Mouse (Mus musculus): ENCODE measurements around the gene Rnf225.

Gene Rnf225

GRCm38 (mm10) chr7:12965678-12966091 lies 38.5 kb downstream of the Rnf225 start, which contains the start of gene Zfp324:
Gene Zfp324, plus strand, starts transcription at chr7:12965838.
- peak within 1 kb of the TSS; percentile 92 for H3K4me3 ChIP-seq (replicated peaks; ENCODE audit: low read length)

GRCm38 (mm10) chr7:12966104-12966845 lies 39.1 kb downstream of the Rnf225 start:
- Histone ChIP-seq H3K27me3 (ENCODE audit: insufficient read depth, low read length) (0 out of 2 replicates have a peak, but pooled peaks cover 5% of the 10 kb centered on the region), H3K36me3 (ENCODE audit: insufficient read depth, low read length) (peaks cover 20% of the 10 kb centered on the region), H3K4me3 (replicated peaks; ENCODE audit: low read length) (peak overlapping the region; percentile 92), H3K4me1 (replicated peaks; ENCODE audit: low read depth, low read length) (peaks cover 46% of the 10 kb centered on the region), H3K9me3 (ENCODE audit: low read length) (no peaks in the 10 kb centered on the region)
- no peak for TF ChIP-seq CTCF (conservative IDR thresholded peaks at IDR 0.05; ENCODE audit: low read length)
- TF ChIP-seq NANOG (IDR thresholded peaks at IDR 0.05; ENCODE audit: borderline replicate concordance, low read length) = no peak
- no peak for TF ChIP-seq POU5F1 (IDR thresholded peaks at IDR 0.05; ENCODE audit: borderline replicate concordance, low read length)

More at GRCm38 (mm10) chr7:12965678-12966091, 38.5 kb downstream of the Rnf225 start, which contains the start of gene Zfp324:
- peaks cover 47% of the 10 kb centered on the region for H3K4me1 ChIP-seq (replicated peaks; ENCODE audit: low read depth, low read length)
- H3K27me3 ChIP-seq (ENCODE audit: insufficient read depth, low read length) = 0 out of 2 replicates have a peak, but pooled peaks cover 5% of the 10 kb centered on the region
- peaks cover 20% of the 10 kb centered on the region for H3K36me3 ChIP-seq (ENCODE audit: insufficient read depth, low read length)
- no peaks in the 10 kb centered on the region for H3K9me3 ChIP-seq (ENCODE audit: low read length)
- TF ChIP-seq POU5F1 (IDR thresholded peaks at IDR 0.05; ENCODE audit: borderline replicate concordance, low read length) (no peak), NANOG (IDR thresholded peaks at IDR 0.05; ENCODE audit: borderline replicate concordance, low read length) (no peak), CTCF (conservative IDR thresholded peaks at IDR 0.05; ENCODE audit: low read length) (no peak)

- TF ChIP-seq POU5F1 (IDR thresholded peaks at IDR 0.05; ENCODE audit: borderline replicate concordance, low read length) (no peak), CTCF (conservative IDR thresholded peaks at IDR 0.05; ENCODE audit: low read length) (no peak), NANOG (IDR thresholded peaks at IDR 0.05; ENCODE audit: borderline replicate concordance, low read length) (no peak)
- Histone ChIP-seq H3K27me3 (ENCODE audit: insufficient read depth, low read length) (0 out of 2 replicates have a peak, but pooled peaks cover 5% of the 10 kb centered on the region), H3K36me3 (ENCODE audit: insufficient read depth, low read length) (peaks cover 37% of the 10 kb centered on the region), H3K9me3 (ENCODE audit: low read length) (no peaks in the 10 kb centered on the region), H3K4me1 (replicated peaks; ENCODE audit: low read depth, low read length) (peaks cover 39% of the 10 kb centered on the region), H3K4me3 (replicated peaks; ENCODE audit: low read length) (peak overlapping the region; percentile 73)
Measured at GRCm38 (mm10) chr7:12970906-12971305, 43.7 kb downstream of the Rnf225 start.

- Histone ChIP-seq H3K4me1 (replicated peaks; ENCODE audit: low read depth, low read length) (peaks cover 64% of the 10 kb centered on the region), H3K4me3 (replicated peaks; ENCODE audit: low read length) (peak within 1 kb of the TSS; percentile 92), H3K27me3 (ENCODE audit: insufficient read depth, low read length) (no peaks in the 10 kb centered on the region), H3K36me3 (ENCODE audit: insufficient read depth, low read length) (peaks cover 31% of the 10 kb centered on the region), H3K9me3 (ENCODE audit: low read length) (no peaks in the 10 kb centered on the region)
- TF ChIP-seq CTCF (conservative IDR thresholded peaks at IDR 0.05; ENCODE audit: low read length) (no peak), NANOG (IDR thresholded peaks at IDR 0.05; ENCODE audit: borderline replicate concordance, low read length) (no peak), POU5F1 (IDR thresholded peaks at IDR 0.05; ENCODE audit: borderline replicate concordance, low read length) (no peak)
Measured at GRCm38 (mm10) chr7:12977682-12978389, 50.6 kb downstream of the Rnf225 start, which contains the start of gene Zfp446. Gene Zfp446, plus strand, starts transcription at chr7:12977848.

GRCm38 (mm10) chr7:12978931-12979722 lies 51.9 kb downstream of the Rnf225 start:
- peaks cover 36% of the 10 kb centered on the region for H3K36me3 ChIP-seq (ENCODE audit: insufficient read depth, low read length)
- TF ChIP-seq CTCF (conservative IDR thresholded peaks at IDR 0.05; ENCODE audit: low read length) (no peak), NANOG (IDR thresholded peaks at IDR 0.05; ENCODE audit: borderline replicate concordance, low read length) (no peak), POU5F1 (IDR thresholded peaks at IDR 0.05; ENCODE audit: borderline replicate concordance, low read length) (no peak)
- H3K27me3 ChIP-seq (ENCODE audit: insufficient read depth, low read length) = no peaks in the 10 kb centered on the region

GRCm38 (mm10) chr7:12979776-12980175 lies 52.6 kb downstream of the Rnf225 start:
- H3K36me3 ChIP-seq (ENCODE audit: insufficient read depth, low read length) = peaks cover 36% of the 10 kb centered on the region
- TF ChIP-seq CTCF (conservative IDR thresholded peaks at IDR 0.05; ENCODE audit: low read length) (no peak), NANOG (IDR thresholded peaks at IDR 0.05; ENCODE audit: borderline replicate concordance, low read length) (no peak), POU5F1 (IDR thresholded peaks at IDR 0.05; ENCODE audit: borderline replicate concordance, low read length) (no peak)
- H3K4me3 ChIP-seq (replicated peaks; ENCODE audit: low read length) = peak overlapping the region; percentile 92
- H3K4me1 ChIP-seq (replicated peaks; ENCODE audit: low read depth, low read length) = peaks cover 64% of the 10 kb centered on the region
- no peaks in the 10 kb centered on the region for H3K9me3 ChIP-seq (ENCODE audit: low read length)
- no peaks in the 10 kb centered on the region for H3K27me3 ChIP-seq (ENCODE audit: insufficient read depth, low read length)

More at GRCm38 (mm10) chr7:12978931-12979722, 51.9 kb downstream of the Rnf225 start:
- Histone ChIP-seq H3K4me1 (replicated peaks; ENCODE audit: low read depth, low read length) (peaks cover 64% of the 10 kb centered on the region), H3K4me3 (replicated peaks; ENCODE audit: low read length) (peak overlapping the region; percentile 92), H3K9me3 (ENCODE audit: low read length) (no peaks in the 10 kb centered on the region)

- peak overlapping the region; percentile 92 for H3K4me3 ChIP-seq (replicated peaks; ENCODE audit: low read length)
- peaks cover 36% of the 10 kb centered on the region for H3K36me3 ChIP-seq (ENCODE audit: insufficient read depth, low read length)
- no peak for TF ChIP-seq CTCF (conservative IDR thresholded peaks at IDR 0.05; ENCODE audit: low read length)
- no peak for TF ChIP-seq POU5F1 (IDR thresholded peaks at IDR 0.05; ENCODE audit: borderline replicate concordance, low read length)
- no peak for TF ChIP-seq NANOG (IDR thresholded peaks at IDR 0.05; ENCODE audit: borderline replicate concordance, low read length)
- H3K4me1 ChIP-seq (replicated peaks; ENCODE audit: low read depth, low read length) = peaks cover 59% of the 10 kb centered on the region
- no peaks in the 10 kb centered on the region for H3K27me3 ChIP-seq (ENCODE audit: insufficient read depth, low read length)
- no peaks in the 10 kb centered on the region for H3K9me3 ChIP-seq (ENCODE audit: low read length)
Measured at GRCm38 (mm10) chr7:12980291-12980690, 53.1 kb downstream of the Rnf225 start.

Data from E14TG2a.4 (cell line).